Mouse (Mus musculus): ENCODE measurements around the gene Slc25a33.

Gene Slc25a33

DNA sequence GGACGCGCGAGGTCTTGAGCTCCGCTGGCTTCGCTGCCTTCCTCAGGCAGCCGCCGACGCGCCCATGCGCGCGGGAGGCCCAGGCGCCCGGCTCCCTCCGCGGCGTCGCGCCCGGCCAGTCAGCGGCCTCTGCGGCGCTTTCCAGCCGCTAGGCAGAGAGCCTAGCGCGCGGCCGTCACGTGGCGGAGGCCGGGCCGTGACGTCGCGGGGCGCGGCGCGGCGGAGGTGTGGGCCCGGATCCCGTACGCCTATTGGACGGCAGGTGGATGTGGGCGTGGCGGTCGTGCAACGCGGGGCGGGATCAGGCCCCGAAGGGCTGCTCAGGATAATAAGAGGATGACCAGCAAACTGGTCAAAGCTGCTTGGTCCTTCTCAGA lies at the start of gene Slc25a33:
Slc25a33 (minus strand) TSS at position 184 of the 377 bp plus-strand sequence.
- peak; percentile 91 for DNase-seq (ENCODE audit: low spot score)

DNA sequence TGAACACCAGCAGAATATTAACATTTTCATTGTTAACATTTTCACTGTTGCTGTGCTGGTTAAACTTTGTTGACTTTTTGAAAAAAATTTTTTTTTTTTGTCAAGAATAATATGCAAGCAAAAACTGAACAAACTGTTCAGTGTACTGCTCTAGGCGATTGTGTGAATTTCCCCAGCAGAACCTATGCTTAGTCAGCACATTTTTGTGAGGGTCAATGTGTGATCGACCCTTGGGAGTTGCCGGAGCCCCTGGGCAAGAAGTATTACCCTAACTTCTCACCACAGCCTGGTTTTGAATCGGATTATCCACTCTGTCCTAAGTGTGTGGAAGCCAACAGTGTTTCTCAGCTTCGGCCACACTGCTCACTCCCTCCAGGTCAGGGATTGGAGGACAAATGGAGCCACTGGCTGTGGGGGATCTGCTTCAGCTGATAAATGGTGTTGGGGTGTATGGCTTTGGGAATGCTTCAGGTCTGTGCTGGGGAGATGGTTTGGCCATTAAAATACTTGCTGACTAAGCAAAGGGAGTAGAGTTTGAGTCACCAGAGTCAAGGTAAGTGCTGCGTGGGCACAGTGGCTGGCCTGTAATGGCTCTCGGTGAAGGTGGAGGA lies 48.6 kb upstream of the Slc25a33 start:
- DNase-seq (ENCODE audit: low spot score): no peak

DNA sequence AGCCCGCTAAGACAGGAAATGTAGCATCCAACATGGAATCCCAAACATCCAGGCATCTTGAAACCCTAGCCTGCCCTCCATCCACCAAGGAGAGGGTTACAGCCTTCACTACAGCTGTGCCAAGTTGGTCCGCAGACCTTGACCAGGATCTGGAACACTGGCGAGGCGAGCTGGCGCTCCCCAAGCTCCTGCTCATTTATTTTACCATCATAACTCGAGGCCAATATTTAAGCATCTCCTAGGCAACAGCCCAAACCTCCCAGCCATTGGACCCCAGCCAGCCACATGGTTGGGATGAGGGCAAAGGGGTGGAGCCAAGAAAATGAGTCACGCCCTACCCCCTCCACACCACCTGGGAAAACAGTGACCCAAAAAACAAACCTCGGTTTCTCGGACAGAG lies 48.0 kb upstream of the Slc25a33 start:
- no peak for DNase-seq (ENCODE audit: low spot score)

DNA sequence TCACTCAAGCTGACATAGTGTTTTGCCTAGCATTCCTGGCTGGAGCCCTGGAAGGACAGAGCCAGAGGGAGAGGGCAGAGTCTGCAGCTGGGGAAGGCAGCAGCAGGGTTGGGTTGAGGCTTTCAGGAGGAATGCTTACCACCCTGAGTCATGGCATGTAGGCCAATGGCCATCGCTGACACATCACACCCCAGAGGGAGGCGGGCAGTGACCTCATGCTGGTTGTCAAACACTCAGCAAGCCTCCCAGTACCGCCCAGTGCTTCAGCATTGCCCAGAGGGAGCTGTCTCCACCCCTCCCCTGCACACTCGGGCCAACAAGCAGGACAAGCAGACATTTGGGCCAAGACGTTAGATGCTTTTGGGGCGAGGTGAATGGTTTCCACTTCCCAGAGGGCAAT lies 46.5 kb upstream of the Slc25a33 start:
- DNase-seq (ENCODE audit: low spot score): no peak

DNA sequence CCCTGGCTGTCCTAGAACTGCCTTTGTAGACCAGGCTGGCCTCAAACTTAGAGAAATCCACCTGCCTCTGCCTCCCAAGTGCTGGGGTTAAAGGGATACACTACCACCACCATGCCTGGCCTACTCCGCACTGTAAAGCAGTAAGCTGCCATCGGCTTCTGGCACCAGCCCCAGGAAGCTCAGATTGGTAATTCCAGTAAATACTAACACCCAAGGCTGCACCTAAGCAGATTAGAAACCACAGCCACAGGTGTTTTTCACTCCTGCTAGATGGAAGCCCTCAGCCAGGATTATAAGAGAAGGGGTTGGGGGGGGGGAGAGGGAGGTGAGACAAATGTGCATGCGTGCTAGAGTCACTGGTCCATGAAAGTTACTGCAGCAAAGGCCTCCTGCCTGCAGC lies 45.1 kb upstream of the Slc25a33 start:
- DNase-seq (ENCODE audit: low spot score): no peak

DNA sequence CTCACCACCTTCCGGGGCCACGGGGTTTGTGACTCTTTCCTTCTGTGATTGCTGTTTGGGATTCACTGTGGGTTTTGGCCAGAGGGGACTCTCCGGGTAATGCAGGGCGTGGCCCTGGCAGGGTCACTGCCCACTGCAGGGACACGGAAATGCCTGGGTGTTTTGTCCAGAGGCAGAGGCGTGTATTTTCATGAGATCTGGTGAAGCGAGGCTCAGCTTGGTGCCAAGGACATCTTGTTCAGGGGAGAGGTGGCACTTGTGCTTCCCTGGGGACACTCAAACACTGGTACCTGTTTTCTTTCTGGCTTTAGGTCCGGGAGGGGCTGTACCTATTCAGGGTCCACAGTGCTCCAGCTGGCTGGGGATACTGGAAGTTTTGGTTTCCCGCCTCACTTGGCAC lies 42.5 kb upstream of the Slc25a33 start:
- DNase-seq (ENCODE audit: low spot score): no peak

DNA sequence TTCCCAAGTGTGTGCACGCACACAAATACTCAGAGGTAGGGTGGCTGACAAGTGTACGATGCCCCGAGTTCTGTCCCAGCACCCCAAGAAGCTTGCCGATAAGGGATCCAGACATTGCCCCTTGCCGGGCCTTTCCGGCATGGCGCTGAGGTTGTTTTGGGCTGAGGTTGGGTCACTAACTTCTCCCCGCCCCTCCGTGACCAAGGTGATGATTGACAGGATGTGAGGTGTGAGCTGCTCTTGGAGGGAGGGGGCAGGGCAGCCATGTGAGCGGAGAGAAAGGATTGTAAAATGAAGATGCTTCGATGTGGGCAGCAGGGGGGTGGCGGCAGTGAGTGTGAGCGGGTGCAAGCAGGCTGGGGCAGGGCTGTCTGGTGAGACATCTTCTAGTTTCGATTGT lies 41.5 kb upstream of the Slc25a33 start:
- DNase-seq (ENCODE audit: low spot score): no peak

DNA sequence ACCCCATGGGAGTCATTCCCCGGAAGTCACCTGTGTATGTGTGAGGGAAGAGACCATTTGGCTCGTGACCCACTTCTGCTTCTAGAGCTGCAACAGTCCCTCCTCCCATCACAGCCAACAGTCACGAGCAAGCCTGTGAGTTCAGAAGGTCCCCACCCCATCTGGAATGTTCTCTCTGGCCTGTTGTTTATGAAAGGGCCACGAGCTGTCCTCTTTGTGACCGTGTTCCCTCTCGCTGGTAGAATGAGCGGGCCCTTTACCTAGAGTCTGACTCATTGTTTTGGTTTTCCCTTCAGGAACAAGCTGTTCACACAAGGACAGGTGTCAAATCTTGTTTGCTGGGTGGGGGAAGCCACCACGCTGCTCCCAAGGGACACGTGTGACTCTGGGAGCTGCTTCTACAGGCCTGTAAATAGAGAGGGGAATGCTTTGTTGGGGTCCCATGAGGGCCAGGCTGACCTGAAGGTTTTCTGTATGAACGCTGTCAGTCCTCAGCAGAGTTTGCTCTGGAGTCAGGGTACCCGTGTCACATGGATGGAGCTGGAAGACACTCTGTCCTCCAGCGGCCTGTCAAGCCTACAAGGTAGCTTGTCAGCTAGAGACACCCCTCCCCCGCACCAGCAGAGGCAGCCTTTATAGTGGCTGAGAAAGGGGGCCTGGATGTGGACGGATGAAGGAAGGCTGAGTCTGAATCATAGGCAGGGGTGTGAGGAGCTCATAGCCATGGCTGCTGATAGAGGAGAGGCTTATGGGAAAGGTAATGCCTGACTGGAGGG lies 39.5 kb upstream of the Slc25a33 start:
- DNase-seq (ENCODE audit: low spot score): no peak

DNA sequence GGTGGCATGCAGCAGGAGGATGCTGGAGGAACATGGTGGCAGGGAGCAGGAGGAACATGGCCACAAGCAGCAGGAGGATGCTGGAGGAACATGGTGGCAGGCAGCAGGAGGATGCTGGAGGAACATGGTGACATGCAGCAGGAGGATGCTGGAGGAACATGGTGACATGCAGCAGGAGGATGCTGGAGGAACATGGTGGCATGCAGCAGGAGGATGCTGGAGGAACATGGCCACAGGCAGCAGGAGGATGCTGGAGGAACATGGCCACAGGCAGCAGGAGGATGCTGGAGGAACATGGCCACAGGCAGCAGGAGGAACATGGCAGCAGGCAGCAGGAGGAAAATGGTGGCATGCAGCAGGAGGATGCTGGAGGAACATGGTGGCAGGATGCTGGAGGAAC lies 36.3 kb upstream of the Slc25a33 start:
- DNase-seq (ENCODE audit: low spot score): peak; percentile 18

DNA sequence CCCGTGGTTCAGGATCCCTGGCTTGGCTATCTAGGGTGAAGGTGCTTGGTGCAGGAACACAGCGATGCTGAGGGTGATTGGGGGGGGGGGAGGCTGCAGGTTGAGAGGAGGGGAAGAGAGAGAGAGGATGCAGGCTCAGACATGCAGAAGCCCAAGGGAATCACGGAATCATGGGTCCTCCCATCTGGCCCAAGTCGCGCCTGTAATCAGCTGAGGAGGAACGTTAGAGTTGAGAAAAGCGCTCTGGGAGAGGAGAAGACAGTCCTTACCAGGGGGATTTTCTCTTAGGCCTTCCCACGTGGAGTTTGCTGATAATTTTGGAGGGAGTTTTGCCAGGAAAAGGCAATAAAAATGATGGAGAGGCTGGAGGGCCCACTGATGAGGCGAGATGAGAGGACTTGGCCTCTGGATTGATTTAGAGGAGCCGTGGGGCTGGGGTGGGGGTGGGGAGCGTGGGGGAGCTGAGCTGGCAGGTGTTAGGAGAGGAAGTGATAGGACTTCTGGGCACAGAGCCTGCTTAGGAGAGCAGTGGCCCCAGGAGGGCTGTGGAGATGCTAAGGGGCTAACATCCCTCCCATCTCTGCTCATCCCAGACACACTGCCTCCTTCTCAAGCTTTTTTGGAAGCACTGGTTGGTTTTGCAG lies 34.6 kb upstream of the Slc25a33 start:
- no peak for DNase-seq (ENCODE audit: low spot score)

DNA sequence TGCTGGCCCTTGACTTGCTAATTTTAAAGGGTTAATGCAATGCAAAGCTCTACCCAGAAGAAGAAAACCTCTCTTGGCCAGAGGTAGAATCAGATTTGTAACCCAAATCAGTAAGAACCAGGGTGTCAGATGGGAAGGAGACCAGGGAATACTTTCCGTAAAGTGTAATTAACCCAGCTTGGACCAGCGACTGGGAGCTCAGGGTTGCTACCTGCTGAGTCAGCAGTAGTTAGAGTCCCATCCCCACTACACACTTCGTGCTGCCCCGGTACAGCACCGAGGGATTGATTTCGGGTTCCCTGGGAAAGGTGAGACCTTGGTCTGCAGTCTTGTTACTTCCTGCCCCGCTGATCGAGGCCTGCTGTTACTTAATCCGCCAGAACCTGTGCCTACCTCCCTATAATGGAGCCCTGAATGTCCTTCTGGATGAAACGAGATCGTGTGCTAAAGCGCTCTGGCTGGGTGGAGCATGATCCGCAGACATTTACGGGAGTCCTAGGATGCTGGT lies 34.0 kb upstream of the Slc25a33 start:
- DNase-seq (ENCODE audit: low spot score): no peak

DNA sequence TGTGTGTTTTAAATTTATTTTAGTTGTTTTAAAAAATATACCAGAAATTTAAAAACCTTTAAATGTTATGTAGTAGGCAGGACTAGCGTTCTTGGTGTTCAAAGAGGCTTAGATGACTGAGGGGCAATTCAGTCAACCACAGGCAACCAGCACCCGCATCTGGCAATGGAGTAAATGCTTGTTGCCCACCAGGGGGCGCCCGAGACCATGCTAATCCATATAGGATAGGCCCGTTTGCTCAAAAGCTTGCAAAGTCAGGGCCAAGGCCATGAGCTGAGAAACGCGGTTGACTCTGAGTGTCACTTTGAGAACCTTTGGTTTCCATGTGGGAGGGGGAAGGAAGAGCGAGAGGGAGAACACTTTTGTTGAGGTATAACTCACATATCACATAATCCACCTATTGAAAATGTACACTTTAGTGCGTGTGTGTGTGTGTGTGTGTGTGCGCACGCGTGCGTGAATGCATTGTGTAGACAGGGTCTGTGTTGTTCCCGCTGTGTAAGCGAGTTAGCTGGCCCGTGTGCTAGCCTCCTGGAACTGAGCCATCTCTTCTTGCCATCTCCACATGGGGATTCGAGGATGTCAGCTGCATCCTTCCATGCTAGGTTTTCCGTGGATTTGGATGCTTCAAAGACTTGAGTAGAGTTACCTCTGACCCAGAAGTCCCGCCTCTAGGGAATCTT lies 32.8 kb upstream of the Slc25a33 start:
- DNase-seq (ENCODE audit: low spot score): peak; percentile 83

DNA sequence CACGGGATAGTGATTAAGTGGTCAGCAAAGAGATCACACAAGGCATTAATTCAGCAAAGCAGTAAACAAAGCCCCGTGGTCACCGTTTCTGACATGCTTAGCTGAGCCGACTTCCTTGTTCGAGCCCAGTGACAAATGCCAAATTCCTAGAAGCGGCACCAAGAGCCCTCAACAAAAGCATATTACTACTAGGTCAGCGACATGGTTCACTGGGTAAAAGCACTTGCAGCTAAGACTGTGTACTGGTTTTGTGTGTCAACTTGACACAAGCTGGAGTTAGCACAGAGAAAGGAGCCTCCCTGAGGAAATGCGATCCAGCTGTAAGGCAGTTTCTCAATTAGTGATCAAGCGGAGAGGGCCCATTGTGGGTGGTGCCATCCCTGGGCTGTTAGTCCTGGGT lies 28.2 kb upstream of the Slc25a33 start:
- no peak for DNase-seq (ENCODE audit: low spot score)

DNA sequence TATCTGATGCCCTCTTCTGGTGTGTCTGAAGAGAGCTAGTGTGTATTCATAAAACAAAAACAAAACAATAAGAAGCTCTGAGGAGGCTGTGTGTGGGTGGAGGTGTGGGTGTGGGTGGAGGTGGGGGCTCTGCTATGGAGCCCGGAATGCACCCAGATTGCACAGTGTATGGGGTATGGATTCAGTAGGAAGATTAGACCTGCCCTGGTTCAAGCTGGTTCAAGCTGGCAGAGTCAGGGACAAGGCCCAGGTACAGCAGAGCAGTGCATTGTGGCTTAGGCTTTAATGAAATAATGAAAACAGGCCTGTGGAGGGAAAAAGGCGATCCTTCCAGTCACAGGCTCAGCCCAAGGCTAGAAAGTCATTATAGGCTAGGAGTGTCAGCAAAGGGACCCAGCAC lies 26.5 kb upstream of the Slc25a33 start:
- no peak for DNase-seq (ENCODE audit: low spot score)

DNA sequence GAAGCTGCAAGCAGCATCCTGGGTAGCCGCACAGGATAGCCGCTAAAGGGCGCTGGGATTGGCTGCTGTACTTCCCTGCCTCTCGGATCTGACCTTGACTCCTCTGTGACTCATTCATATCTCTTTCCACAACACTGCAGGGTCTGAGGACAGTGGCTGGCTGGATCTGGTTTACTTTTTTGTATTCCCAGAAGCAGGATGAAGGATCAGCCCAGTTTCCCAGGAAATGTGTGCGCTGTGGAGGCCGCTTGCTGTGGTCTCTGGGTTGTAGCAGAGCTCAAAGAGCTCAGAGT lies 26.0 kb upstream of the Slc25a33 start:
- no peak for DNase-seq (ENCODE audit: low spot score)

DNA sequence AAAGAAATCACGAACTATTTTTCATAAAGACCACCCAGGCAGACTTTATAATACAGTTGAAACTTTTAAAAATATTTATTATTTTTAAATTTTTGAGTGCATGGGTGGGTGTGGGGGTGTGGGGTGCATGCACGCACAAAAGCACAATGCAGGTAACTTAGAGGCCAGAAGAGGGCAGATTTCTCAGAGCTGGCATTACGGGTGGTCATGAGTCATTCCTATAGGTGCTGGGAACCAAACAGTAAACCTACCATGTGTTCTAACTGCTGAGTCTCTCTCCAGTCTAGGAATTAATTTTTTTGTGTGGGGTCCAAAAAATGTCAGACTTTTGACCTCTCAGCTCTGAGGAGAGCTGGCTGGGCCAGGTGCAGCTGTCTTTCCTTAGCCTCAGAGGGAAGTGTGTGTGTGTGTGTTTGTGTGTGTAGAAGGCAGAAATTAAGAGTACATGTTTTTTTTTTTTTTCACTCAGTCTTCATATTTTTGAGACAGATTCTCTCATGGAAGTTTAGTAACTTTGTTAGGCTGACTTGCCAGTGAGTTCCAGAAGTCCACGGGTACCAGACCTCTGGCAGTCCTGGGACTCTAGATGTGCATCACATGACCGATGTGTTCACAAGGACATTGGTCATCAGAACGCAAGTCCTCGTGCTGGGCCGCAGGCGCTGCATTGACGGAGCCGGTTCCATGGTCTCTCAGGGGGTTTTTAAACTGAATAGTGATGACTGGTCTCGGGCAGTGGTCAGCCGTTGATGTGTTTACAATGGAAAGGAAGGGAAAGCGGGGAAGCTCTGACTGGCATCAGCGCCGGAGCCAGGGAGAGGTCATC lies 25.5 kb upstream of the Slc25a33 start:
- DNase-seq (ENCODE audit: low spot score): no peak

DNA sequence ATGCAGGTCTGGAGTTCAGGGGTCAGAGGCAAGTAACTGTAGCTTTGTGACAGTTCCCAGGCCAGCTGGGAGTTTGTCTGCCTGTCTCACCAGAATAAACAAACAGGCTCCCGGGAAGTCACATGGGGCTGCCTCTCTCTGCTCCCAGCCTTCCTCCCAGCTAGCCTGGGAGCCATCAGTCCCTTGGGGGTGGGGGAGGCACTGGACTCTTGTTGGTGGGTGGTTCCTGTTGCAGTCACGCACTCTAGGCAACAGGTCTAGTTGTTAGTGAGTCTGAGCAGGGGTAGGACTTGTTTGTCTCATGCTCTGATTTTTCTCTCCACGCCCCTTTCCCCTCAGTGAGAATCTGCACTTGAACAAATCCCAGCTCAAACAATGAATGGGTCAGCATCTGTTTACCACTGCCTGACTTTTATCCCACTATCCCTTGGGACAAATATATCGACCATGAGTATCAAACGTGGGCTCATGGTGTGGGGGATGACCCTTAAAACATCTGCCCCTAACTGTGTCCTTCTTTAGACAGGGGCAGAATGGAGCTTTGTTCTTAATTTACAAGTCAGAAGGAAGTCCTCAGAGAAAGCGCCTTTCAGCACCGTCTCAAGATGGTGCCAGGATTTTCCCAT lies 24.7 kb upstream of the Slc25a33 start:
- no peak for DNase-seq (ENCODE audit: low spot score)

DNA sequence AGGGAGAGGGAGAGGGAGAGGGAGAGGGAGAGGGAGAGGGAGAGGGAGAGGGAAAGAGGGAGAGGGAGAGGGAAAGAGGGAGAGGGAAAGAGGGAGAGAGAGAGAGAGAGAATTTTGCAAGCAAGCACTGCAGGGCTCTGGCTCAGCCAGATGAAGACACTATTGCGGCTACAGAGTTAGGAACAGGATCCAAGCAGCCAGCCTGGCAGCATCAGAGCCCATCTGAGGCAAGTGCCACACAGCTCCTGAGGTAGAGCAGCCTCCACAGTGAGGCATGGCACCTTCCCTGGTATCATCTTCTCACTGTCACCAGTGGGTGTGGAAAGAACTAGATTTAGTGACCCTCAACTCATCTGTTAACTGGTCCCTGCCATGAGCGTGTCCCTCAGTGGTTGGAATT lies 24.0 kb upstream of the Slc25a33 start:
- DNase-seq (ENCODE audit: low spot score): no peak

DNA sequence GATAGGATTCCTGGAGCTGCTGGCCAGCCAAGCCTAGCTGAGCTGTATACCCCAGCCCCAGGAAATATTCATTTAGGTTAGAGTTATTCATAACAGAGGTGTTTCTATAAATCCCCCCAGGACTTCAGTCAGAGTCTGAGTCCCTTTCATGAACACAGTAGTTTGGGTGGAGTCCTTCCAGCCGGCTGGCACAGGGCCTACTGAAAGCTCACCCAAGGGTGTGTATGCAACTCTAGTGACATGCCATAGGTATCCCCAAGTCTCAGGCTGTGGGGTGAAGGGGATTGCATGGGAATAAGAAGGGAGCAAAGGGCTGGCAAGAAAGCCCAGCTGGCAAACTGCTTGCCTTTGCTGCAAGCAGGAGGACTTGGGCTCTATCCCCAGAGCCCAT lies 23.1 kb upstream of the Slc25a33 start:
- no peak for DNase-seq (ENCODE audit: low spot score)

DNA sequence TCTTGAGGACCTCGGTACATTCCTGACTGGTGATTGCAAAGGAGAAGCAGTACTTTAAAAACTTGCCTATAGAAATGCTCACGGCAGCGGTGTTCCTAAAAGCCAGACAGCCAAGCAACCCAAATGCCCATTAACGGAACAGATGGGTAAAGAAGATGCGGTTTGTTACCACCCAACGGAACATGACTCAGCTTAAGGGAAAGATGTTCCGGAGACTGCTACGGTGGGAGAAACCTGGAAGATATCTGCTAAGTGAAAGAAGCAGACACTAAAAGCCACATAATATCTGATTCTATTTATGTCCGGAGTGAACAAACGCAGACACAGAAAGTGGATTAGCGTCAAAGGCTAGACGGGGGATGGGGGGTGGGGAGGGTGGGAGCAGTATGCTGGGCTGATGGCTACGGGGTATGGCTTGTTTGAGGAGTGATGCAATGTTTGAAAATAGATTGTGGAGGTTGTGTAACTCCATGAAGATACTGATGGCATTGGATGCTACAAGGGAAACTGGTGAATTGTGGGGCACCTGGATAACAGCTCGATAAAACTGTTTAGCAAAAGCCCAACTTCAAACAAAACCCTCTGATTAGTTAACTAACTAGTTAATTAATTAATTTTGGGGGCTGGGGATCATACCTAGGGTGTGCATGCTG lies 22.6 kb upstream of the Slc25a33 start:
- DNase-seq (ENCODE audit: low spot score): no peak

DNA sequence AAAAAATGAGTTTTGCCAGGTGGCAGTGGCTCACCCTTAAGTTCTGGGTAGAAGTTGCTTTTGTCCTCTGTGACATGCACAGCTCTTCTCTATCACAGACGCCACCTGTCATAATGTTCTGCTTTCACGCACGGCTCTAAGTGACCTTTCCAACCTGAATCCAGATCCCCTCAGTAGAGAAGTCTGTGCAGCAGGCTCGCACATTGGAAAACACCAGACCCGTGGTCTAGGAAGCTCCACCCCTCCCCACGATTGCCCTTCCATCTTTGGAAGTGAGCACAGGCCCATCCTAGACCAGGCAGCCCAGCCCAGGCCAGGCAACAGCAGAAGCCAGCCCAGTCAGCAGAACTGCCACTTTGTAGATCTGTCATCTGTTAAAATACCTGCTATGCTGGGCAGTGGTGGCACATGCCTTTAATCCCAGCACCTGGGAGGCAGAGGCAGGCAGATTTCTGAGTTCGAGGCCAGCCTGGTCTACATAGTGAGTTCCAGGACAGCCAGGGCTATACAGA lies 20.9 kb upstream of the Slc25a33 start:
- DNase-seq (ENCODE audit: low spot score): no peak
